Mouse (Mus musculus) erythroblast, embryonic 14.5 days (primary cell): ENCODE measurements around the gene Csf2rb2. TPM values are rescaled to one million over a fixed set of nuclear protein-coding genes. Genes with fewer than 3 reads are reported as not detected.
"Not testable (repeated sequence)": the region's sequence is repeated elsewhere in the genome, so short reads cannot be mapped to it uniquely, and the experiment has no call there.

ENCODE experiments used
- H3K27me3 ChIP-seq: 2 replicates; pipeline ENCODE4 v1.6.1; 2012; ENCODE audit warnings: inconsistent platforms; ENCODE audit not compliant: control insufficient read depth
- H3K36me3 ChIP-seq: 2 replicates; pipeline ENCODE4 v1.6.1; 2012; ENCODE audit warnings: mild to moderate bottlenecking, inconsistent platforms; ENCODE audit not compliant: control insufficient read depth
- H3K4me1 ChIP-seq: 2 replicates; pipeline ENCODE4 v1.6.1; 2012; ENCODE audit warnings: inconsistent platforms; ENCODE audit not compliant: control insufficient read depth
- H3K4me3 ChIP-seq: replicated peaks from 2 replicates; pipeline ENCODE3; 2012; ENCODE audit warnings: moderate library complexity, mild to moderate bottlenecking, inconsistent platforms
- H3K9me3 ChIP-seq: 2 replicates; pipeline ENCODE4 v1.6.1; 2012; ENCODE audit warnings: low read length, inconsistent platforms, mixed read lengths; ENCODE audit not compliant: control insufficient read depth
- GATA1 ChIP-seq: IDR thresholded peaks from 2 replicates; pipeline ENCODE4 v1.6.1; 2012; ENCODE audit warnings: low read length, inconsistent platforms, mixed read lengths
- TAL1 ChIP-seq: IDR thresholded peaks from 3 replicates; pipeline ENCODE4 v1.6.1; 2012; ENCODE audit warnings: low read length, inconsistent platforms, mixed read lengths
- polyA plus RNA-seq: library from polyadenylated mRNA; stranded (reverse); fragments of >175 nt; gene quantifications from 2 replicates; pipeline ENCODE4 v1.2.3, GENCODE M21; 2012

Csf2rb2 gene
- polyA plus RNA-seq, 1 experiment, result 0.19 TPM

- H3K9me3 ChIP-seq, result no peaks in the 10 kb centered on the region
- H3K4me1 ChIP-seq, result peaks cover 4% of the 10 kb centered on the region
- H3K27me3 ChIP-seq, result peaks cover 6% of the 10 kb centered on the region
- no peaks in the 10 kb centered on the region for H3K36me3 ChIP-seq
- no peak overlapping the region for H3K4me3 ChIP-seq
- no peak for TF ChIP-seq GATA1
- no peak for TF ChIP-seq TAL1
These were observed 15.4 kb upstream of the Csf2rb2 start for GRCm38 (mm10) chr15:78320825-78321496.

DNA sequence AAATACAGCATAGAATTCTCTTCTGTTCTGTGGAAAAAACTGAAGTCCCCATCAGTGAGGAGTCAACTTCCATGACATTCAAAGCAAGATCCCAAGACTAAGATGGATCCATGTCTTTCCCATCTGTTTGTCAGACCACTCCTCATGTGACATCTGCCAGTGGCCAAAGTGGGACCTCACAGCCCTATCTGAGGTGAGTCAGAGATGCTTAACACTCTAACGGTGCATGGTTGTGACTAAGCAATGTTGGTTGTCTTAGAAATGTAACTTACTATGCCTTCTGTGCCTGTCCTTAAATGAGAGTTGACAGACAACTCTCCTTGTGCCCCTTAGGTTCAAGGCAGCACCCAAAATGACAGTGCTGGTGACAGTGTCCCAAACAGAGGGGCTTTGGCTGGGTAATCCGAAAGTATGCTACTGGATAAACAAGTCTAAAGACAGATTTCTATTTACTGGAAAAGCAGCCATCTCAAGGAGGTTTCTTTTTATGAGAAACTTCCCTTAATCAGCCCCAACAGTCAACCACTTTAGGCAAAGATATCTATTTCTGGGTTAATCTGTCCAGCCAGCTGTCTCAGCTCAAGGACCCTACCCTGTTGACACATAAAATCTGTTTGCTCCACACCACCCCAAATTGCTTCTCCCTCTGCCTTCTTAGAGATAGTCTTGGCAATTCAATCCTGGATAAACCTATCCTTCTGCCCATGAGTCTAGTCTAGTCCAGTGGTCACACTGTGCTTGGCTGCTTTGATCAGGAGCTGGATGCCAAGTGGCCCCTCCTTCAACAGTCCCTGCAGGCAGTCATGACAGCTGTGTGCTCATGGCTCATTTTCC, 13.0 kb upstream of the Csf2rb2 start:
- not testable (repeated sequence) for H3K36me3 ChIP-seq, H3K9me3 ChIP-seq, H3K4me1 ChIP-seq, H3K27me3 ChIP-seq, H3K4me3 ChIP-seq

DNA sequence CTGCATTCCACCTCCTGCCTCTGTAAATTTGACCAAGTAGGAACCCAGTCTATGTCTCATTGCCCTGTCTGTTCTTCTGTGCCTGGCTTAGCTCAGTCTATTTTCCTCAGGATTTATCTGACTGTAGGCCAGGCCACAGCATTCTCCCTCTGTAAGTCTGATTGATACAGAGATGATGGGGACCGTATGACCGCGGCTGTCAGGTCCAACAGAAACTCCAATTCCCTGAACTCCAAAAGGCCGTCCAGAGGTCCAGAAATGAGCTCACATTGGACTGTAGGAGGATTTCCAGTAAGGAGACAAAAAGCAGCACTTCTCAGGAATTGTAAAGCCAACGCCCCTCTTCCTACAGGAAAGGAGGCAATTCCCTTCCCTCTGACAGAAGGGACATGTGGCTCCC, 8.1 kb upstream of the Csf2rb2 start:
- not testable (repeated sequence) for H3K4me1 ChIP-seq, H3K36me3 ChIP-seq
- H3K27me3 ChIP-seq, result peaks cover 14% of the 10 kb centered on the region

DNA sequence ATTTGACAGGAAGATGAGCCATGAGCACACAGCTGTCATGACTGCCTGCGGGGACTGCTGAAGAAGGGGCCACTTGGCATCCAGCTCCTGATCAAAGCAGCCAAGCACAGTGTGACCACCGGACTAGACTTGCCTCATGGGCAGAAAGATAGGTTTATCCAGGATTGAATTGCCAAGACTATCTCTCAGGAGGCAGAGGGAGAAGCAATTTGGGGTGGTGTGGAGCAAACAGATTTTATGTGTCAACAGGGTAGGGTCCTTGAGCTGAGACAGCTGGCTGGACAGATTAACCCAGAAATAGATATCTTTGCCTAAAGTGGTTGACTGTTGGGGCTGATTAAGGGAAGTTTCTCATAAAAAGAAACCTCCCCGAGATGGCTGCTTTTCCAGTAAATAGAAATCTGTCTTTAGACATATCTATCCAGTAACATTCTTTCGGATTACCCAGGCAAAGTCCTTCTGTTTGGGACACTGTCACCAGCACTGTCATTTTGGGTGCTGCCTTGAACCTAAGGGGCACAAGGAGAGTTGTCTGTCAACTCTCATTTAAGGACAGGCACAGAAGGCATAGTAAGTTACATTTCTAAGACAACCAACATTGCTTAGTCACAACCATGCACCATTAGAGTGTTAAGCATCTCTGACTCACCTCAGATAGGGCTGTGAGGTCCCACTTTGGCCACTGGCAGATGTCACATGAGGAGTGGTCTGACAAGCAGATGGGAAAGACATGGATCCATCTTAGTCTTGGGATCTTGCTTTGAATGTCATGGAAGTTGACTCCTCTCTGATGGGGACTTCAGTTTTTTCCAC, 7.1 kb upstream of the Csf2rb2 start:
- H3K4me3 ChIP-seq, H3K36me3 ChIP-seq, H3K4me1 ChIP-seq, H3K9me3 ChIP-seq: not testable (repeated sequence)
- peaks cover 14% of the 10 kb centered on the region for H3K27me3 ChIP-seq

More for the DNA sequence above, 8.1 kb upstream of the Csf2rb2 start:
- H3K9me3 ChIP-seq, H3K4me3 ChIP-seq: not testable (repeated sequence)

GRCm38 (mm10) chr15:78310971-78311370, 5.5 kb upstream of the Csf2rb2 start:
- H3K36me3 ChIP-seq, result no peaks in the 10 kb centered on the region
- no peaks in the 10 kb centered on the region for H3K9me3 ChIP-seq
- no peak for TF ChIP-seq GATA1
- TF ChIP-seq TAL1, result no peak
- H3K4me3 ChIP-seq, result no peak overlapping the region
- H3K27me3 ChIP-seq, result peaks cover 15% of the 10 kb centered on the region
- peaks cover 4% of the 10 kb centered on the region for H3K4me1 ChIP-seq

GRCm38 (mm10) chr15:78309865-78310264, 4.3 kb upstream of the Csf2rb2 start:
- Histone ChIP-seq H3K36me3 (no peaks in the 10 kb centered on the region), H3K9me3 (no peaks in the 10 kb centered on the region), H3K4me1 (peaks cover 4% of the 10 kb centered on the region), H3K4me3 (no peak overlapping the region), H3K27me3 (peaks cover 24% of the 10 kb centered on the region)
- TF ChIP-seq TAL1, result no peak
- TF ChIP-seq GATA1, result no peak

GRCm38 (mm10) chr15:78303665-78304233, 1.8 kb downstream of the Csf2rb2 start:
- Histone ChIP-seq H3K4me1 (no peaks in the 10 kb centered on the region), H3K4me3 (no peak overlapping the region), H3K9me3 (no peaks in the 10 kb centered on the region), H3K27me3 (peaks cover 10% of the 10 kb centered on the region), H3K36me3 (no peaks in the 10 kb centered on the region)
- TF ChIP-seq GATA1 (no peak), TAL1 (no peak)

DNA sequence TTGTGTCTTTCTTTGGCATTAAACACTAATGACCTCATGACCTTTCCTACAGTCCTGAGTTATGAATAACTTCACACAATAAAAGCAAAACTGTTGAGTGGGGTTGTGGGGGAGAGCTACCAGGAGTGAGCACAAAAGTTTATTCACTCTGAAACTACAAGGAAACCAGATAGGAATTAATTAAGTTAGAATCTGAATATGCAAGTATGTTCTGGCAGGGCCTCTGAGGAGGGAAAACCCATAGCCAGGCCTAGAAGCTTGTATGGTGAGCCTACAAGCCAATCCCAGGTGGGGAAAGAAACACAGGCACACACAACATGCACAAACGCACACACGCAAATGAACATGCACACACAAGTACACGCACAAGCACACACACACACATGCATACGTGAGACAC, 2.8 kb downstream of the Csf2rb2 start:
- TF ChIP-seq GATA1 (no peak), TAL1 (no peak)
- peaks cover 10% of the 10 kb centered on the region for H3K27me3 ChIP-seq
- no peaks in the 10 kb centered on the region for H3K36me3 ChIP-seq
- H3K4me3 ChIP-seq, result no peak overlapping the region
- no peaks in the 10 kb centered on the region for H3K9me3 ChIP-seq
- no peaks in the 10 kb centered on the region for H3K4me1 ChIP-seq

DNA sequence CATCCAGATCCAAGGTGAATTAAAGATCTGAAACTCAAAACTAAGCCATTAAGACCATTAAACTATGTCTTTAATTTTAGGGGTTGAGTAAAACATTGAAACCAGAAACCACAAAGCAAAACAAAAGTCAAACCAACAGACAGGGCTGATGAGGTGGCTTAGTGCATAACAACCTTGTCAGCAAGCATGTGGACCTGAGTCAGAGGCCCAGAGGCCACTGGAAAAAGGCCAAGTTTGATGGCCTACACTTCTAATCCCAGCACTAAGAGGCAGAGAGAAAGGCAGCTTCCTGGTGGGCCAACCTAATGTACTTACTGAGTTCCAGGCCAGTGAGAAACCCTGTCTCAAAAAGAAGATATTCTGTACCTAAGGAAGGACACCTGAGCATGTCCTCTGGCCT, 4.7 kb downstream of the Csf2rb2 start:
- Histone ChIP-seq H3K27me3 (peaks cover 7% of the 10 kb centered on the region), H3K4me3 (no peak overlapping the region)
- no peak for TF ChIP-seq TAL1
- TF ChIP-seq GATA1, result no peak

More for the DNA sequence above, 4.7 kb downstream of the Csf2rb2 start:
- Histone ChIP-seq H3K4me1 (no peaks in the 10 kb centered on the region), H3K36me3 (no peaks in the 10 kb centered on the region), H3K9me3 (no peaks in the 10 kb centered on the region)
